Mouse (Mus musculus) yolk sac, embryonic 10.5 days (tissue): ENCODE results near the gene Pex1.
A peak's percentile ranks its signal among the peaks of the same experiment; 100 is the strongest.
"Not testable (repeated sequence)": the region's sequence is repeated elsewhere in the genome, so short reads cannot be mapped to it uniquely, and the experiment has no call there.

Experiments
- DNase-seq: peaks from one replicate; pipeline ENCODE4 v3.0.0-alpha.2; 2017; ENCODE audit warnings: low spot score

Pex1 gene

DNA sequence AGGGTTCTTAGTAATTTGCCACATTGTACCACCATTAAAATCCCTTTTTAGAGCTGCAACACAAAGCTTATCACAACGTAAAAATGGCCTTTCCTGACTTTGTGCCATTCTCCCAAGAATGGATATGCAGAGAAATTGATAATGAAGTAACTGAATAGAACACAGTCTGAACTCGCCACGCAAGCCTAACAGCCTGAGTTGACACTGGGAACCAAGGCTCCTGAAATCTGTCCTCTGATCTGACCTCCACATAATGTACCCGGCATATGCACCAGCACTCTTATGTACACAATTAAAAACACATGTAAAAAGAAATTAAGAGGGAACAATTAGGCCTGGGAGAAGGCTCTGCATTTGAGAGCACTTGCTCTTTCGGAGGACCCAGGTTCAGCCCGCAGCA is 49.5 kb downstream of the Pex1 start:
- DNase-seq: no peak

DNA sequence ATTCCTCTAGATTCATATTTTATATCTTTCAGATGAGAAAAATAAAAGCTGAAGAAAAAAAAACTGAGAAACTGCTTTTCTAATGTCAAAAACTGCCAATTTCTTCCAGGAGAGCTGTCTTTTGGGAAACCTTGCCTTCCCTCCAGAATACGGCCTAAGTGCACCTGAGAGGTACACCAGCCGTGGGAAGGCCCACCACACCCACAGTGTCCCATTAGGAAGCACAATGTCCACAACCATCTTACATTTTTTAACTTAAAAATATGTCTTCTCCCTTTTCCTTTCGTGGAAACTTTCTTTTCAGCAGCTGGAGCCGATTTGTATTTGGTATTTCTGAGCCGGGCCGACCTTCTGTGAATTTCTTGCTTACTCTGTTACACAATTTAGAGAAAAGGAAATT is 50.7 kb downstream of the Pex1 start:
- DNase-seq: no peak

DNA sequence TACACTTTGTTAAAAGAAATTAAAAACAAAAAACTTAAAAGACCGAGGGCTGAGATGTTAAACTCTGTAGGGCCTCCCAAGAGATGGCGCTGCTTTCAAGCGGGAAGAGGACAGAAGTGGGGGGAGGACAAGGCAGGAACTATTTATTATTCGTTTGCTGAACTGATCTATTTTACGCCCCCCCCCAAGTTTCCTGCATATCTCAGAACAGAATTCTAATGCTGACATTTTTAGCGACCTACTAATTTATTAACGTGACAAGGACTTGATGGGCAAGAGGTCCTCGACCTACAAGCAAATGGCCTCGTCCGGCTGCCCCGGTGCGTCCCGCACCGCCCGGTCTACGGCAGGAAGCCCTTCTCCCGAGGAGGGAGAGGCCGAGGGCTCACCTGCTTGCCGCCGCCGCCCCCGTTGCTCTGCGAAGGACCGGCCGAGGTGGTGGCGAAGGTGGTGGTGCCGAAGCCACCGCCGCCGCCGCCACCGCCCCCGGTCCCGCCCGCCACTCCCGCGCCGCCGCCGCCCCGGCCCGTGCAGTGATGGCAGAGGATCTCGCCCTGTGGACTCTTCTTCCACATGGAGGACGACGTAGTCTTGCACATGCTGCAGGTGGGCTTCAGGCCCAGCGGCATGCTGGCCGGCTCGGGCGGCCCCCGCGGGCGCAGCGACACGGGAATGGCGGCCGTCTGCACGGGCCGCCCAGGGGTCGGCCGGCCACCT is 51.3 kb downstream of the Pex1 start:
- peak; percentile 73 for DNase-seq

DNA sequence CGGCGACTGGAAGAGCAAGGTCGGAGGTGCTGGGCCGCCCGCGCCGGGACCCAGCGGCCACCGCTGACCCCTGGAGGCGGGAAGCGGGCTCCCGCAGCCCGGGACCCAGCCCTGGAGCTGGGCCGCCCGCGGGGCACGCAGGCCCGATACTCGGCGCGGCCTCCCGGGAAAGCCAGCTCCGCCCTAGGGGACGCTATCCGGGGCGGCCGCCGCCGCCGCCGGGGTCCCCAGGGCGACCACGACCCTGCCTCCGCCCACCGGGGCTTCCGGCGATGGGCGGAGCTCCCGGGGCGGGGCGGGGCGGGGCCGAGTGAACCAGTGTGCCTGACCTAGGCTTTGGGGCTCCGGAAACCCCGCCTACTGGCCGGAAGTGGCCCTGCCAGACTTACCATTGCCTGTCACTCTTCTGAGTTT is 51.8 kb downstream of the Pex1 start:
- peak; percentile 94 for DNase-seq

DNA sequence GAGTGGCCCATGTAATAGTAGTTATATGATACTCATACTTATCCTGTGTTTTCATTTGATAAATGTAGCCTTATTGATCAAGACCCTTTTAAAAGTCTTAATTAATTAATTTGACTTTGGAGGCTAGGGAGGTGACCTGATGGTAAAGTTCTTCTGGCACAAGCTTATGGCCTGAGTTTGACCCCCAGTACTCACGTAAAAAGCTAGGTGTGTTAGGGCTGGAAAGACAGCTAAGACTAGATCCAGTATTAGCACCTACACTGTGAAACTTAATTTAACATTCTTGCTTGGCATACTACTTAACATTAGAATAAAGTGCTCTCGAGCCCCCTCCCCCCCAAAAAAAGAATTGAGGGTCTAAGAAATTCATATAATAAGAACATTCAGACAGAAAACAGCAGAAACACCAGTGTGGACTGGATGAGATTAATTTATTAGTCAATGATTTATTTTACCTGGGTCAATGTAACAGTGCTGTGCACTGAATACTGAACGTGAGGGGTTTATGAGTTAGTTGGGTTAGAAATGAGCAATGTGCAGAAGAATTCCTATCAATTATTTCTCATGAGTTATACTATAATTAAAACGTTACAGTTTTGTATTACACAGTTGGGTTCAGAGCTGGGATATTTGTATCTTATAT is 52.5 kb downstream of the Pex1 start:
- DNase-seq: no peak

DNA sequence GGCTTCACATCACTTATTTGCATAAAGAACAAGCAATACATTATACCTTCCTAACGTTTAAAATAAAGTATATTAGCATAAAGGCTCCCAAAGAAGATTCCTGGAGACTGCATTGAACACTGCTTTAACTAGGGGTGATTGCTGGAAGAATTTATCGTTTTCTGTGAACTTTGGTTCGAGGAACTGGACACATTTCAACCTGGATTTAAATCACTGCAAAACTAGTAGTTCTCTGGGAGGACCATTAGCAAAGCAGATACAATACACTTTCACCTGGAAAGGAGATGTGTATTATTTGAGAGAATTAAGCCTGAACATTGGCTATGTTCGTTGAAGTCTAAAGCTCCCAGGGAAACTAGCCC is 53.0 kb downstream of the Pex1 start:
- DNase-seq: no peak

DNA sequence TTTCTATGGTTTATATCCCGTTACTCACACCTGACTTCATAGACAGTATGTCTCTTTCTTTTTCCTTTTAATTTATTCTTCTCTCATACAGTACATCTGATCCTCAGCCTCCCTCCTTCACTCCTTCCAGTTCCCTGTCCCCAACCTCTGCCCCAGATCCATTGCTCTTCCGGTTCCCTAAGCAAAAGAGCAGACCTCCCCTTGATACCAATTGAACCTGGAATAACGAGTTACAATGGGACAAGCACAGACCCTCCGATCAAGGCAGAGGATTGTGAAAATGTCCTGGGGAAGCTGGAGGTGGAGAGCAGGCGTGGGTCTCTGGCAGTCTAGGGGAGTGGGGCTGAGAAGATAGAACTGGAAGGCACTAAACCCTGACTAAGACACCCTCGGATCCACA is 55.0 kb downstream of the Pex1 start, which contains the start of gene Tmbim7:
Gene Tmbim7, plus strand, starts transcription at position 301 of the 400 bp plus-strand sequence.
- no peak for DNase-seq

DNA sequence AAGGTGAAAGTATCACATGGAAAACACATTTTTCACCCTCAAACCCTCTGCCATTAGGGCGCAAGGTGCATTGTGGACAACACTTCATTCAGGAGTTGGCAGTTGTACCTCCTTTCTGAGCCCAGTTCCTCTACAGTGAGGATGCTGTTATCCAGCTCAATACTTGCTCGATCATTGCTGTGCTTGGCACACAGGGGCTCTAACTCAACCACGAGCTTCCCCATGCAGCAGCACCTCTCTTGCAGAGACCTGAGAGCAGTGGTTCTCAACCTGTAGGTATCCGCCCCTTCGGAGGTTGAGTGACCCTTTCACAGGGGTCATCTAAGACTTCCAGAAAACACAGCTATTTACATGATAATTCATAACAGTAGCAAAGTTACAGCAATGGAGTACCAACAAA is 55.8 kb downstream of the Pex1 start:
- no peak for DNase-seq

DNA sequence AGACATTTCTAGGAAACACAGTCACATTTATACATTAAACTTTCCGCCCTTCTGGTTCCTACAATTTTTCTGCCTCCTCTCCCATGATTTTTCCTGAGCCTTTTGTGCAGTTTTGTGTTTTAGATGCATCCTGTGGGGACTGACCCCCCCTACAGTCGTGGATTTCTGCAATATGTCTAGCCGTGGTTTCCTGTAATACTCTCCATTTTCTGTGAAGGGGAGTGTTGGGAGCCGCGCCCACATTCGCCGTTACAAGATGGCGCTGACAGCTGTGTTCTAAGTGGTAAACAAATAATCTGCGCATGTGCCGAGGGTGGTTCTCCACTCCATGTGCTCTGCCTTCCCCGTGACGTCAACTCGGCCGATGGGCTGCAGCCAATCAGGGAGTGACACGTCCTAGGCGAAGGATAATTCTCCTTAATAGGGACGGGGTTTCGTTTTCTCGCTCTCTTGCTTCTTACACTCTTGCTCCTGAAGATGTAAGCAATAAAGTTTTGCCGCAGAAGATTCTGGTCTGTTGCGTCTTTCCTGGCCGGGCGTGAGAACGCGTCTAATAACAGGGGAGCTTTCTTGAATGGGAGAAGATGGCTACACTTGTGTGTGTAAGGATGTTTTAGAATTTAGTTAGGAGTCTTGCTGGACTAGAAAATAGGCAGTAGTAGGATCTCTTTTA is 57.2 kb downstream of the Pex1 start:
- DNase-seq: not testable (repeated sequence)

DNA sequence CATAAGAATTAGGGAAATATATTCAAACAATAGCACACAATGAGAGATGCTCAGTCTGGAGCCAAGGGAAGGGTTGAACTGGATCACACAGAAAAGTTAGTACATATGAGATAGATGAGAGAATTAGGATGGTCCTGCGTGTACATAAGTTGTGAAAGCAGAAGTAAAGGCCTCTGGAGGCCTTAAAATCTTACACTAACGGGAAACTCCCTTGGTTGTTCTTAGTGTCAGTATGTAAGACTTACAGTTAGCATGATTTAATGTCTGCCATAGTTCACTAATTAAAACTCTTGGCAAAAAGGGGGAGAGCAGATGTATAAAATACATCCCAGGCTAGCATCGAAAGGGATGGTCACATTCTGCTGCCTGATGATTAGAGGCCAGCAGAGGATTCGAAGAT is 57.9 kb downstream of the Pex1 start:
- DNase-seq: no peak

DNA sequence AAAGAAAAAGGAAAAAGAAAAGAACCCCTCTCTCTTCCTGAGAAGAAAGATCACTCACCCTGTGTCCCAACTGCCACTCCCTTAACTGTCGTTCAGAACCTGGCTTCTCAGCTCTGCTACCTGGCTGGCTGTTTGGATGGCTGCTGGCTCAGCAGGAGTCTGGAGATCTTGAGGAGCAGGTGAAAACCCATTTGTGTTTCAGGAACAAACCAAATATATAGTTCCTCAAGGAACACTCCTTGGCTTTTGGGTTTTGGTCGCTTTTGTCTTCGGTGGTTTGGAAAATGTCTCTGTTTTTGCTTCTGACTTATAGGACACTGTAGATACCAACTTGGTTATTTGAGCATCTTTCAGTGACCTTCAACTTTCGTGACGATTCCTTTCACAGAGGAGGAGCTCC is 61.2 kb downstream of the Pex1 start, which contains the start of gene Gatad1:
Gene Gatad1, minus strand, starts transcription at position 101 of the 400 bp plus-strand sequence.
- no peak for DNase-seq

DNA sequence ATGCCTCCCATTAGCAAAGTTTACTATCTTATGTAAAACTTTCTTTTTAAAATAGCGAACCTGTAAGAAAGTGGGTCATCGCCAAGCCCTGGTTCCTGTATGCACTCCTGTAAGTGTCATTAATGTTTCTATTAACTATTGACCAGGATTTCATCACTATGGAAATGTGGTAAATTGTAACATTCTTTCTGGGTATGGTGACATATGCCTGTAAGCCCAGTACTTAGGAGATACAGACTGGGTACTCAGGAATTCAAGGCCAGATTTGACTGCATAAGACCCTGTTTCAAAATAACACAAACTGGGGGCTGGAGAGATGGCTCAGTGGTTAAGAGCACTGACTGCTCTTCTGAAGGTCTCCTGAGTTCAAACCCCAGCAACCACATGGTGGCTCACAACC is 69.4 kb downstream of the Pex1 start:
- no peak for DNase-seq

DNA sequence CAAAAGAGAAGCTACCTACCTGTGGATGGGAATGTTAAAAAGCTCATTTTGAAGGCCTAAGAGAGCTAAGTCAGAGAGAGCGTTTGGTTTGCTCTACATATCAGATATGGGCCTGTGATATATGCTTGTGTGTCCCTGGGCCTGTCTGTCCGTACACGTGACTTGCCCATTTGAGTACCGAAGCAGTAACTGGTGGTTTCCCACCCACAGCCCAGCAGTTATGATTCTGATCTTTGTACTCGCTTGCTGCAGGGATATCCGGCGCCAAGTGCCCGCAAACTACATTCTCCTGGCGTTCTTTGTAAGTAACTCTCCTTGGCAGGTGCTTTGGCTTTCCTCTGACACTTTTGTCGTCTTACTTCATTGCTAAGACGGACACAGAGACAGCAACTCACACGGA is 70.7 kb downstream of the Pex1 start:
- no peak for DNase-seq

DNA sequence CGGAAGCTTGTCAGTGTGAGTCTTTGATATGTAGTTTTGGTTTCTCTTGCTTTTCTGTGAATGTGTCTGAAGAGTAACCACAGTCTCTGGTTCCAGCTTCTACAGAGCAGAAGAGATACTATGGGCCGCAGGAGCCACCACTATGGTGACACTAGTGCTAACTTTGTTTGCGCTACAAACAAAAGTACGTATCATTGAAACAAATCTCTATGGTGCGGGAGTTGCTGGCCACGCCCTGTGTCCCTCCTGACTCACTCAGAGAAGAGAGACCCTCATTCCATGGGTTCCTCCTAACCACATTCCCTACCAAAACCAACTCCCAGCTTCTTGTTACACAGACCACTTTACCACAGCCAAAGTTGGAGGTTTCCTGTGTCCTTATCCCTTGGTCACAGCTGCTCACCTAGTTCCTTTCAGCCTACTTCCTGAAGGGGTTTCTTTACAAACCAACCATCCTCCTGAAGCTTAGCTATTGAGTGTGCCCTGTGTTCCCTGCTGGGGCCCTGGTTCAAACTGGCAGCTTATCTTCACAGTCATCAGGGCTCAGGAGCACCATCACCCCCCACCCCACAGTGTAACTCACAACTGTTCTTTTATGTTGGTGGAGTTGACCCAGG is 74.2 kb downstream of the Pex1 start:
- DNase-seq: no peak
